Mouse (Mus musculus): Measurements from ENCODE around the gene Sf3a1. TPM values are rescaled to one million over a fixed set of nuclear protein-coding genes. Genes with fewer than 3 reads are reported as not detected.
"Not testable (repeated sequence)": the region's sequence is repeated elsewhere in the genome, so short reads cannot be mapped to it uniquely, and the experiment has no call there.

The Sf3a1 gene
- 49.3 and 54.7 TPM in 2 replicates for polyA plus RNA-seq (2014; fragmentation: Nextera tagmentation; extraction: Ambion mirVana)

GRCm38 (mm10) chr11:4159808-4160708 lies at the start of gene Sf3a1, which contains the start of gene Ccdc157:
Gene Sf3a1 (plus strand): TSS chr11:4160350.
Gene Ccdc157 (minus strand): TSS chr11:4160293.
- peak; percentile 93 for DNase-seq (ENCODE audit: low spot score)
- 2% methylated on average over 53 of the region's 54 CpGs for WGBS

GRCm38 (mm10) chr11:4112033-4112432 lies 48.1 kb upstream of the Sf3a1 start:
- Histone ChIP-seq H3K27ac (no peak overlapping the region), H3K4me1 (replicated peaks; ENCODE audit: control insufficient read depth, insufficient read depth, low read length) (no peaks in the 10 kb centered on the region), H3K4me2 (replicated peaks) (no peak overlapping the region), H3K9ac (no peak overlapping the region), H3K27me3 (ENCODE audit: control insufficient read depth, insufficient read depth, low read length) (no peaks in the 10 kb centered on the region), H3K9me3 (ENCODE audit: control insufficient read depth, low read length) (no peaks in the 10 kb centered on the region), H3K36me3 (replicated peaks; ENCODE audit: control insufficient read depth, insufficient read depth) (peaks cover 21% of the 10 kb centered on the region), H3K4me3 (replicated peaks; ENCODE audit: low read length) (no peak overlapping the region)
- WGBS, result 89% methylated on average over 4 of the region's 4 CpGs
- ATAC-seq (ENCODE audit: low FRiP score), result no peak
- DNase-seq (ENCODE audit: low spot score), result no peak

More at GRCm38 (mm10) chr11:4159808-4160708, at the start of gene Sf3a1, which contains the start of gene Ccdc157:
- Histone ChIP-seq H3K27me3 (ENCODE audit: control insufficient read depth, insufficient read depth, low read length) (no peaks in the 10 kb centered on the region), H3K9ac (peak within 1 kb of the TSS; percentile 73), H3K36me3 (replicated peaks; ENCODE audit: control insufficient read depth, insufficient read depth) (peaks cover 37% of the 10 kb centered on the region), H3K27ac (peak within 1 kb of the TSS; percentile 92), H3K4me3 (replicated peaks; ENCODE audit: low read length) (peak within 1 kb of the TSS; percentile 70), H3K4me1 (replicated peaks; ENCODE audit: control insufficient read depth, insufficient read depth, low read length) (peaks cover 22% of the 10 kb centered on the region), H3K4me2 (replicated peaks) (peak within 1 kb of the TSS; percentile 81), H3K9me3 (ENCODE audit: control insufficient read depth, low read length) (no peaks in the 10 kb centered on the region)
- peak; percentile 97 for ATAC-seq (ENCODE audit: low FRiP score)

- Histone ChIP-seq H3K27me3 (ENCODE audit: control insufficient read depth, insufficient read depth, low read length) (no peaks in the 10 kb centered on the region), H3K4me1 (replicated peaks; ENCODE audit: control insufficient read depth, insufficient read depth, low read length) (0 out of 2 replicates have a peak, but pooled peaks cover 6% of the 10 kb centered on the region), H3K27ac (no peak overlapping the region), H3K36me3 (replicated peaks; ENCODE audit: control insufficient read depth, insufficient read depth) (peaks cover 21% of the 10 kb centered on the region), H3K4me3 (replicated peaks; ENCODE audit: low read length) (no peak overlapping the region), H3K9ac (no peak overlapping the region), H3K9me3 (ENCODE audit: control insufficient read depth, low read length) (no peaks in the 10 kb centered on the region), H3K4me2 (replicated peaks) (no peak overlapping the region)
- DNase-seq (ENCODE audit: low spot score), result no peak
- WGBS, result 90% methylated on average over 6 of the region's 6 CpGs
- ATAC-seq (ENCODE audit: low FRiP score), result no peak
Observed at GRCm38 (mm10) chr11:4112861-4113260, 47.3 kb upstream of the Sf3a1 start.

GRCm38 (mm10) chr11:4113496-4113895 lies 46.7 kb upstream of the Sf3a1 start:
- 80% methylated on average over 4 of the region's 4 CpGs for WGBS
- ATAC-seq (ENCODE audit: low FRiP score), result no peak

GRCm38 (mm10) chr11:4113970-4114369 lies 46.2 kb upstream of the Sf3a1 start:
- no peak overlapping the region for H3K4me3 ChIP-seq (replicated peaks; ENCODE audit: low read length)
- H3K4me1 ChIP-seq (replicated peaks; ENCODE audit: control insufficient read depth, insufficient read depth, low read length), result peaks cover 15% of the 10 kb centered on the region
- DNase-seq (ENCODE audit: low spot score), result no peak
- no peak overlapping the region for H3K4me2 ChIP-seq (replicated peaks)
- no peak overlapping the region for H3K27ac ChIP-seq
- no peaks in the 10 kb centered on the region for H3K9me3 ChIP-seq (ENCODE audit: control insufficient read depth, low read length)
- no peak for ATAC-seq (ENCODE audit: low FRiP score)
- H3K27me3 ChIP-seq (ENCODE audit: control insufficient read depth, insufficient read depth, low read length), result no peaks in the 10 kb centered on the region
- WGBS, result 89% methylated on average over 6 of the region's 6 CpGs
- H3K9ac ChIP-seq, result no peak overlapping the region
- peaks cover 17% of the 10 kb centered on the region for H3K36me3 ChIP-seq (replicated peaks; ENCODE audit: control insufficient read depth, insufficient read depth)

More at GRCm38 (mm10) chr11:4113496-4113895, 46.7 kb upstream of the Sf3a1 start:
- Histone ChIP-seq H3K4me2 (replicated peaks) (no peak overlapping the region), H3K4me3 (replicated peaks; ENCODE audit: low read length) (no peak overlapping the region), H3K27ac (no peak overlapping the region), H3K9ac (no peak overlapping the region), H3K36me3 (replicated peaks; ENCODE audit: control insufficient read depth, insufficient read depth) (peaks cover 20% of the 10 kb centered on the region), H3K9me3 (ENCODE audit: control insufficient read depth, low read length) (no peaks in the 10 kb centered on the region), H3K27me3 (ENCODE audit: control insufficient read depth, insufficient read depth, low read length) (no peaks in the 10 kb centered on the region), H3K4me1 (replicated peaks; ENCODE audit: control insufficient read depth, insufficient read depth, low read length) (0 out of 2 replicates have a peak, but pooled peaks cover 10% of the 10 kb centered on the region)
- DNase-seq (ENCODE audit: low spot score), result no peak

GRCm38 (mm10) chr11:4114541-4114940 lies 45.6 kb upstream of the Sf3a1 start:
- Histone ChIP-seq H3K36me3 (replicated peaks; ENCODE audit: control insufficient read depth, insufficient read depth) (peaks cover 17% of the 10 kb centered on the region), H3K4me1 (replicated peaks; ENCODE audit: control insufficient read depth, insufficient read depth, low read length) (peaks cover 16% of the 10 kb centered on the region)
- DNase-seq (ENCODE audit: low spot score); H3K4me2 ChIP-seq (replicated peaks); H3K27me3 ChIP-seq (ENCODE audit: control insufficient read depth, insufficient read depth, low read length); ATAC-seq (ENCODE audit: low FRiP score); H3K9ac ChIP-seq; H3K4me3 ChIP-seq (replicated peaks; ENCODE audit: low read length); H3K9me3 ChIP-seq (ENCODE audit: control insufficient read depth, low read length); H3K27ac ChIP-seq: not testable (repeated sequence)
- WGBS, result 83% methylated on average over 6 of the region's 6 CpGs

- no peak overlapping the region for H3K27ac ChIP-seq
- peaks cover 4% of the 10 kb centered on the region; the same call in 1 of the 2 replicates for H3K27me3 ChIP-seq (ENCODE audit: control insufficient read depth, insufficient read depth, low read length)
- H3K9me3 ChIP-seq (ENCODE audit: control insufficient read depth, low read length), result no peaks in the 10 kb centered on the region
- DNase-seq (ENCODE audit: low spot score) (no peak), ATAC-seq (ENCODE audit: low FRiP score) (no peak)
- H3K4me1 ChIP-seq (replicated peaks; ENCODE audit: control insufficient read depth, insufficient read depth, low read length), result peaks cover 16% of the 10 kb centered on the region
- no peak overlapping the region for H3K4me3 ChIP-seq (replicated peaks; ENCODE audit: low read length)
- peaks cover 11% of the 10 kb centered on the region for H3K36me3 ChIP-seq (replicated peaks; ENCODE audit: control insufficient read depth, insufficient read depth)
- no peak overlapping the region for H3K9ac ChIP-seq
- WGBS, result 88% methylated on average over 4 of the region's 4 CpGs
- no peak overlapping the region for H3K4me2 ChIP-seq (replicated peaks)
Observed at GRCm38 (mm10) chr11:4115407-4115806, 44.7 kb upstream of the Sf3a1 start.

GRCm38 (mm10) chr11:4116458-4117141 lies 43.5 kb upstream of the Sf3a1 start:
- H3K4me3 ChIP-seq (replicated peaks; ENCODE audit: low read length), result no peak overlapping the region
- peaks cover 16% of the 10 kb centered on the region for H3K4me1 ChIP-seq (replicated peaks; ENCODE audit: control insufficient read depth, insufficient read depth, low read length)
- no peaks in the 10 kb centered on the region for H3K36me3 ChIP-seq (replicated peaks; ENCODE audit: control insufficient read depth, insufficient read depth)
- peaks cover 4% of the 10 kb centered on the region; the same call in 1 of the 2 replicates for H3K27me3 ChIP-seq (ENCODE audit: control insufficient read depth, insufficient read depth, low read length)
- H3K4me2 ChIP-seq (replicated peaks), result peak overlapping the region; percentile 90; the same call in 1 of the 2 replicates
- DNase-seq (ENCODE audit: low spot score), result no peak
- H3K27ac ChIP-seq, result no peak overlapping the region
- 51% methylated on average over 11 of the region's 11 CpGs for WGBS
- no peaks in the 10 kb centered on the region for H3K9me3 ChIP-seq (ENCODE audit: control insufficient read depth, low read length)
- no peak overlapping the region for H3K9ac ChIP-seq
- ATAC-seq (ENCODE audit: low FRiP score), result no peak
